Mouse (Mus musculus): Measurements from ENCODE around the gene Blmh.

DNA sequence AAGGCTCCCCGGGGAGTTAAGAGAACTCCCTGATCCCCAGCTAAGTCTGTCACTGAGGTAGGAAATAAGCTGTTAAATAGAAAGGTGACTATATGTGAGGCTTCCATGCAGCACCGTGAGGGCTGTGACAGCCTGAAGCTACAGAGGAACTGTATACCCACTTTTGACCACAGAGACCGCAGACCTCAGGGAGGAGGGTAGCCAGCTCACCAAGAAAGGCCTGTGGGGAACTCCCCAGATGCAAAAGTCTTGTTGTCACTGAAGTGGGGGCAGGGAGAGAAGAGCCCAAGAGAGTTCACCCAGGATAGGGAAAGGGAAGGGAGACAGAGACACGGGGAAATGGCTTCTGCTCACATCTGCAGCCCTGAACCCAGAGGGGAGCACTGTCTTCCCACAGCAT lies 68.3 kb downstream of the Blmh start:
- TF ChIP-seq MXI1 (IDR thresholded peaks at IDR 0.05; ENCODE audit: low read depth, low read length) (no peak), UBTF (IDR thresholded peaks at IDR 0.05; ENCODE audit: borderline replicate concordance, insufficient read depth, low read depth, low read length) (no peak), POLR2A (IDR thresholded peaks at IDR 0.05; ENCODE audit: control insufficient read depth in 1 of 2, insufficient read depth in 1 of 2, low read depth in 1 of 2, low read length in 2 of 2, poor library complexity in 1 of 2) (no peak), CTCF (IDR thresholded peaks at IDR 0.05 in 2 of 3, conservative IDR thresholded peaks at IDR 0.05 in 1 of 3; ENCODE audit: control insufficient read depth in 1 of 3, insufficient read depth in 1 of 3, low read depth in 2 of 3, low read length in 3 of 3, poor library complexity in 1 of 3, severe bottlenecking in 1 of 3) (no peak), POLR2AphosphoS2 (IDR thresholded peaks at IDR 0.05; ENCODE audit: low read length) (no peak), E2F4 (IDR thresholded peaks at IDR 0.05; ENCODE audit: borderline replicate concordance, low read depth, low read length) (no peak)
